Mouse (Mus musculus) bone marrow macrophage, adult 2 months (primary cell): ENCODE measurements around the gene Ndc80.

ENCODE experiments used
- CTCF ChIP-seq: IDR thresholded peaks from 2 replicates; pipeline ENCODE4 v1.5.1; 2012; ENCODE audit warnings: low read depth, mild to moderate bottlenecking, low read length, moderate library complexity
- POLR2A ChIP-seq: IDR thresholded peaks from 2 replicates; pipeline ENCODE4 v1.6.1; 2012; ENCODE audit warnings: mild to moderate bottlenecking, low read depth, low read length, borderline replicate concordance

- TF ChIP-seq POLR2A, result no peak
- TF ChIP-seq CTCF, result no peak
These were observed 24.7 kb upstream of the Ndc80 start for GRCm38 (mm10) chr17:71551350-71551749.
